Mouse (Mus musculus): ENCODE measurements at regions not wholly inside any gene's neighbourhood (a gene's known extent, or its start where the extent isn't known, plus 50 kb on each side); places are given as distances from the start of the nearest gene placed in this dataset.

DNA sequence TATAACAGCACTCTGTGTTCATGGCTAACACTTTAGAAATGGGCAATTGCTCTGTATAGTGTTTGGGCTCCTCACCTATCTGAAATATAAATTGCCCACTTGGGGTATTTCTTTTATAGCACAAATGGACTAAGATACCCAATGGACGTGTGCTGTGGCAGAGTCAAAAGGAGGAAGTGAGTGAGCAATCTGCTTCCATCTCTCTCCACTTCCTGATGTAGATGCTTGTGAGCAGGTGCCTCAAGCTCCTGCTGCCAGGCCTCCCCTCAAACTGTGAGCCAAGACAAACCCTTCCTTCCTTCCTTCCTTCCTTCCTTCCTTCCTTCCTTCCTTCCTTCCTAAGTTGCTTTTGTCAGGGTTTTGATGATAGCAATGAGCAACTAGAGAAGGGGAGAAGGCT lies 99.9 kb upstream of the Irf2bp2 start:
- TF ChIP-seq CTCF (conservative IDR thresholded peaks at IDR 0.05; ENCODE audit: low read length) (no peak), NANOG (IDR thresholded peaks at IDR 0.05; ENCODE audit: borderline replicate concordance, low read length) (no peak)

Measured in E14TG2a.4 (cell line).